Mouse (Mus musculus): Measurements from ENCODE around the gene Zfp408. TPM values are rescaled to one million over a fixed set of nuclear protein-coding genes. Genes with fewer than 3 reads are reported as not detected.

The Zfp408 gene
- 19.9 TPM for total RNA-seq (2023)

GRCm38 (mm10) chr2:91649553-91650359 lies at the start of gene Zfp408, which contains the start of gene Arhgap1:
Gene Zfp408 (minus strand): TSS chr2:91649791.
Gene Arhgap1 (plus strand): TSS chr2:91649860.

DNA sequence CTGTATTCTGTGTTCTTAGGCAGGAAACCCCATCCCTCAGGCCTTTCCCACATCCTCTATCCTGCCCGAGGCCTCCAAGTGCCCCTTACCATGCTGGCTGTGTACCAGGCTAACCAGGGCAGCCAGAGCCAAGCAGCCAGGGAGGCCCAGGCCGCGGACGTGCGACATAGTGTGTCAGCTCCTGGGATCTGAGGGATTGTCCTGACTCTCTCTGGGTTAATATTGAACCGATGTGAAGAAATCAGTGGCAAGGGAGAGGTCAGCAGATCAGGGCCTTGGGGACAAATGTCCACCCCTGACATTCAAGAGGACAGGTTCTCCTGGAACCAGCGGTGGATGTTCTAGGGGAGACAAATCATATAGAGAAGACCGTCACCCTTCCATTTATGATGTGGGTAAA lies 13.4 kb downstream of the Zfp408 start, which contains the start of gene F2:
Gene F2 (minus strand): TSS at position 186 of the 400 bp plus-strand sequence.

Other genes with a start within 250 kb of the Zfp408 start
- gene 1110051M20Rik, start 205.1 kb downstream of the Zfp408 start, total RNA-seq (2023) = 9.1 TPM
- gene Lrp4, start 192.3 kb downstream of the Zfp408 start, total RNA-seq (2023) = 0.41 TPM
- gene Ckap5, start 123.0 kb downstream of the Zfp408 start, total RNA-seq (2023) = 30.1 TPM
- not detected for gene F2, start 13.4 kb downstream of the Zfp408 start, total RNA-seq (2023)
- 142 TPM for gene Arhgap1, start 69 bp upstream of the Zfp408 start, total RNA-seq (2023)
- gene Atg13, start 60.8 kb upstream of the Zfp408 start, total RNA-seq (2023) = 67.5 TPM
- gene Harbi1, start 61.1 kb upstream of the Zfp408 start, total RNA-seq (2023) = 7.9 TPM
- 70.7 TPM for gene Ambra1, start 80.3 kb upstream of the Zfp408 start, total RNA-seq (2023)